Mouse (Mus musculus) stomach, adult 2 months (tissue): Measurements from ENCODE around the gene Duxbl2. TPM values are rescaled to one million over a fixed set of nuclear protein-coding genes. Genes with fewer than 3 reads are reported as not detected.

Experiments
- polyA plus RNA-seq: library from polyadenylated mRNA; depleted of rRNA; stranded (reverse); fragments of >200 nt; gene quantifications from 2 replicates; pipeline ENCODE4 v1.2.3, GENCODE M21; 2012; rRNA removed

Duxbl2 gene
- 0.33 and 0.48 TPM in 2 replicates for polyA plus RNA-seq

GRCm38 (mm10) chr14:26118150-26118549 lies at the start of gene Duxbl2:
Gene Duxbl2 (plus strand): TSS chr14:26118349.

GRCm38 (mm10) chr14:26081216-26081615 lies 36.9 kb upstream of the Duxbl2 start, which contains the start of gene Cphx2:
Gene Cphx2 (plus strand): TSS chr14:26081516.

GRCm38 (mm10) chr14:26081997-26082396 lies 36.2 kb upstream of the Duxbl2 start, which contains the start of gene Cphx3:
Gene Cphx3 (plus strand): TSS chr14:26082297.

Other genes with a start within 250 kb of the Duxbl2 start
- 0.60 and 0.96 TPM in 2 replicates for gene Plac9a, start 215.2 kb upstream of the Duxbl2 start, polyA plus RNA-seq
- gene Tmem254a, start 190.7 kb upstream of the Duxbl2 start, polyA plus RNA-seq = 4.1 and 7.9 TPM in 2 replicates
- 0.05 TPM in 1 of 2 replicates, not detected in the other for gene Cphx1, start 180.0 kb upstream of the Duxbl2 start, polyA plus RNA-seq
- gene Duxbl1, start 139.8 kb upstream of the Duxbl2 start, polyA plus RNA-seq = 0.40 TPM in 1 of 2 replicates, not detected in the other
- 150 and 263 TPM in 2 replicates for gene Gm9780, start 75.6 kb upstream of the Duxbl2 start, polyA plus RNA-seq
- gene Tmem254c, start 51.0 kb upstream of the Duxbl2 start, polyA plus RNA-seq = 45.6 and 49.5 TPM in 2 replicates
- not detected in 2 replicates for gene Cphx2, start 36.8 kb upstream of the Duxbl2 start, polyA plus RNA-seq
- gene Cphx3, start 36.1 kb upstream of the Duxbl2 start, polyA plus RNA-seq = not detected in 2 replicates
- 70.4 and 74.1 TPM in 2 replicates for gene Plac9b, start 64.1 kb downstream of the Duxbl2 start, polyA plus RNA-seq
- 13.0 and 16.6 TPM in 2 replicates for gene Tmem254b, start 88.7 kb downstream of the Duxbl2 start, polyA plus RNA-seq
- 0.27 and 0.46 TPM in 2 replicates for gene Duxbl3, start 139.6 kb downstream of the Duxbl2 start, polyA plus RNA-seq